Mouse (Mus musculus) kidney, adult 2 months (tissue): ENCODE results near the gene Vwce. TPM values are rescaled to one million over a fixed set of nuclear protein-coding genes. Genes with fewer than 3 reads are reported as not detected.

Experiments
- DNase-seq: peaks from one replicate; pipeline ENCODE4 v3.0.0; 2021
- H3K27ac ChIP-seq: fragments of 200-500 bp; 2 replicates; pipeline ENCODE4 v1.5.1; 2012; ENCODE audit warnings: low read depth, low read length, control low read depth, inconsistent platforms; ENCODE audit not compliant: insufficient read depth
- H3K27me3 ChIP-seq: fragments of 200-500 bp; replicated peaks from 2 replicates; pipeline ENCODE4 v1.6.1; 2012; ENCODE audit warnings: mild to moderate bottlenecking, moderate library complexity, low read length, inconsistent platforms; ENCODE audit not compliant: control insufficient read depth, insufficient read depth
- H3K36me3 ChIP-seq: fragments of 200-500 bp; 2 replicates; pipeline ENCODE4 v1.6.1; 2012; ENCODE audit warnings: mild to moderate bottlenecking, moderate library complexity, low read length, inconsistent platforms; ENCODE audit not compliant: control insufficient read depth, insufficient read depth
- H3K4me1 ChIP-seq: fragments of 200-500 bp; 2 replicates; pipeline ENCODE4 v1.6.1; 2011; ENCODE audit warnings: low read length; ENCODE audit not compliant: control insufficient read depth, insufficient read depth
- H3K4me3 ChIP-seq: fragments of 200-500 bp; 2 replicates; pipeline ENCODE4 v1.5.1; 2011; ENCODE audit warnings: mild to moderate bottlenecking, low read depth, low read length, control low read depth; ENCODE audit not compliant: insufficient read depth
- CTCF ChIP-seq: fragments of 200-500 bp; conservative IDR thresholded peaks from 2 replicates; pipeline ENCODE4 v1.5.1; 2011; ENCODE audit warnings: low read depth, mild to moderate bottlenecking, control low read depth, low read length, moderate library complexity, mixed read lengths; ENCODE audit not compliant: insufficient read depth, insufficient read length
- POLR2A ChIP-seq: fragments of 200-500 bp; IDR thresholded peaks from one replicate; pipeline ENCODE4 v1.6.1; 2011; ENCODE audit warnings: low read depth, low read length, control low read depth
- WGBS: fragments of 180-500 bp; shearing (Covaris S2); methylation state at CpG from one replicate; pipeline ENCODE4 v1.1.7; 2018; 5-methylcytosine and 5-hydroxymethylcytosine counted together
- polyA plus RNA-seq: library from polyadenylated mRNA; depleted of rRNA; stranded (reverse); fragments of >200 nt; gene quantifications from 2 replicates; pipeline ENCODE4 v1.2.3, GENCODE M21; 2012

The Vwce gene
- polyA plus RNA-seq, 1 experiment = 15.3 TPM

GRCm38 (mm10) chr19:10681571-10681970, 47.6 kb downstream of the Vwce start:
- TF ChIP-seq POLR2A = no peak
- TF ChIP-seq CTCF = no peak
- no peaks in the 10 kb centered on the region for H3K36me3 ChIP-seq
- no peak overlapping the region for H3K27ac ChIP-seq
- H3K4me3 ChIP-seq = no peak overlapping the region
- DNase-seq = no peak
- no peaks in the 10 kb centered on the region for H3K27me3 ChIP-seq
- WGBS = 56% methylated on average over 4 of the region's 4 CpGs
- H3K4me1 ChIP-seq = peaks cover 7% of the 10 kb centered on the region

GRCm38 (mm10) chr19:10685081-10685480, 51.1 kb downstream of the Vwce start:
- DNase-seq = peak; percentile 91
- Histone ChIP-seq H3K4me3 (no peak overlapping the region), H3K27me3 (no peaks in the 10 kb centered on the region), H3K4me1 (peaks cover 19% of the 10 kb centered on the region), H3K27ac (0 out of 2 replicates have a peak overlapping the region, but pooled peaks have one; percentile 7), H3K36me3 (no peaks in the 10 kb centered on the region)
- 43% methylated on average over 9 of the region's 9 CpGs for WGBS
- TF ChIP-seq POLR2A (no peak), CTCF (no peak; the same call in 1 of the 2 replicates)

- Histone ChIP-seq H3K27ac (no peak overlapping the region), H3K4me3 (no peak overlapping the region), H3K36me3 (no peaks in the 10 kb centered on the region), H3K27me3 (no peaks in the 10 kb centered on the region), H3K4me1 (peaks cover 21% of the 10 kb centered on the region)
- no peak for DNase-seq
- no peak for TF ChIP-seq POLR2A
- WGBS = 94% methylated on average over 2 of the region's 2 CpGs
Observed at GRCm38 (mm10) chr19:10685727-10686126, 51.7 kb downstream of the Vwce start.

- Histone ChIP-seq H3K27ac (peak within 1 kb of the TSS; percentile 91), H3K27me3 (no peaks in the 10 kb centered on the region), H3K4me1 (peaks cover 43% of the 10 kb centered on the region), H3K36me3 (no peaks in the 10 kb centered on the region), H3K4me3 (peak within 1 kb of the TSS; percentile 77)
- no peak for TF ChIP-seq POLR2A
- WGBS = under 1% methylated on average over 73 of the region's 74 CpGs
- peak; percentile 97 for DNase-seq
Observed at GRCm38 (mm10) chr19:10688537-10689352, 54.7 kb downstream of the Vwce start, which contains the start of gene Vps37c. Vps37c (plus strand) TSS chr19:10688735.

- no peak for TF ChIP-seq CTCF
- no peak for TF ChIP-seq POLR2A
- H3K27me3 ChIP-seq = no peaks in the 10 kb centered on the region
- peak; percentile 70 for DNase-seq
- peak overlapping the region; percentile 77 for H3K4me3 ChIP-seq
- WGBS = 18% methylated on average over 5 of the region's 5 CpGs
- no peaks in the 10 kb centered on the region for H3K36me3 ChIP-seq
- peaks cover 46% of the 10 kb centered on the region for H3K4me1 ChIP-seq
- H3K27ac ChIP-seq = peak overlapping the region; percentile 91
Observed at GRCm38 (mm10) chr19:10689470-10690166, 55.6 kb downstream of the Vwce start.

GRCm38 (mm10) chr19:10690336-10690735, 56.3 kb downstream of the Vwce start:
- no peaks in the 10 kb centered on the region for H3K36me3 ChIP-seq
- WGBS = 32% methylated on average over 3 of the region's 3 CpGs
- no peak for TF ChIP-seq CTCF
- no peak for TF ChIP-seq POLR2A
- H3K27ac ChIP-seq = peak overlapping the region; percentile 93
- DNase-seq = peak; percentile 71
- peaks cover 40% of the 10 kb centered on the region for H3K4me1 ChIP-seq
- no peaks in the 10 kb centered on the region for H3K27me3 ChIP-seq
- no peak overlapping the region for H3K4me3 ChIP-seq

- DNase-seq = no peak
- no peaks in the 10 kb centered on the region for H3K36me3 ChIP-seq
- TF ChIP-seq POLR2A (no peak), CTCF (no peak)
- no peaks in the 10 kb centered on the region for H3K27me3 ChIP-seq
- no peak overlapping the region for H3K4me3 ChIP-seq
- WGBS = 65% methylated on average over 4 of the region's 4 CpGs
- H3K4me1 ChIP-seq = peaks cover 45% of the 10 kb centered on the region
- peak overlapping the region; percentile 93; the same call in 1 of the 2 replicates for H3K27ac ChIP-seq
Observed at GRCm38 (mm10) chr19:10691121-10691520, 57.1 kb downstream of the Vwce start.
